Mouse (Mus musculus): ENCODE measurements at regions not wholly inside any gene's neighbourhood (a gene's known extent, or its start where the extent isn't known, plus 50 kb on each side); places are given as distances from the start of the nearest gene placed in this dataset.

DNA sequence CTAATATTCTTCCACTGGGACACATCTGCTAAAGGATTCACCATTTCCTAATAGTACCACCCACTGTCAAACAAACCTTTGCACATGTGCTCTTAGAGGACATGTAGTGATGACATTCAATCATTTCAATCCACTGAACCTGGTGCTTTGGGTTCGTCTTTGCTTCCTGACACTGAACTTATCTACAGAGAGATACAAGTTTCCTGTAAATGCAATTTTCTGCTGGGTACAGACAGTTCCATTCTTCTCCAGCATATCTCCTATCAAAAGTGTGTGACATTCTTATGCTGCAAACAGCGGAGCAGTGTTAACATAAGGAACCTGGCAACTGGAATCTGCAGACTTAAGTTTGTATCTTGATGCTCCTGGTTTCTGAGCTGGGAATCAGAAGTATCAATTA is 805.8 kb downstream of the Diaph3 start:
- no peak overlapping the region for H3K4me2 ChIP-seq (ENCODE audit: low read depth, low read length)
- no peaks in the 10 kb centered on the region for H3K9me3 ChIP-seq (ENCODE audit: low read length)
- H3K27me3 ChIP-seq (ENCODE audit: insufficient read depth, low read length), result no peaks in the 10 kb centered on the region
- ATAC-seq (no peak), DNase-seq (no peak)
- no peaks in the 10 kb centered on the region for H3K4me1 ChIP-seq (ENCODE audit: insufficient read depth)
- H3K27ac ChIP-seq (ENCODE audit: low read depth), result no peak overlapping the region
- 51% methylated on average over 2 of the region's 2 CpGs for WGBS (ENCODE audit: insufficient replicate concordance)
- no peak overlapping the region for H3K9ac ChIP-seq (replicated peaks)
- peak; percentile 70 for TF ChIP-seq EP300 (IDR thresholded peaks at IDR 0.05; ENCODE audit: low read depth)
- no peak for TF ChIP-seq CTCF (IDR thresholded peaks at IDR 0.05; ENCODE audit: low read depth)
- H3K4me3 ChIP-seq (ENCODE audit: low read depth, low read length), result no peak overlapping the region
- no peaks in the 10 kb centered on the region for H3K36me3 ChIP-seq (replicated peaks; ENCODE audit: insufficient read depth, low read length)

DNA sequence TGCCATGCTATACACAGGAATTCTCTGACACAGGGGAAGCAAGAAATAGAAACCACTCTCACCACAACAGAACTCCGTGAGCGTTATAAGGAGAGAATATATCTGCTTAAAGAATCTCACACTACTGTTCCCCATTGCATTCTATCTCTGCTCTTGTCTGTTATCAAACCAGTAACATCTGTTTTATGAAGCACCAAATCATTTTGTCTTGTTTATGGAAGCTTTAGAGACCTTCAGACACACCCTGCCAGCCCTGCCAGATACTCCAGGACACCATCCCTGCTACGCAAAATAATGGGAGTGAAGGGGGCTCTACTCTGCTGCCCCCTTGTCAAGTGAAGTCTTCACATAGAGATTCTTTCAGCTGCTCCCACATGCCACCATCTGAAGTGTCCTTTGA is 811.9 kb downstream of the Diaph3 start:
- WGBS (ENCODE audit: insufficient replicate concordance), result 59% methylated on average over 3 of the region's 3 CpGs
- Histone ChIP-seq H3K27ac (ENCODE audit: low read depth) (no peak overlapping the region), H3K4me3 (ENCODE audit: low read depth, low read length) (no peak overlapping the region), H3K4me2 (ENCODE audit: low read depth, low read length) (no peak overlapping the region), H3K36me3 (replicated peaks; ENCODE audit: insufficient read depth, low read length) (no peaks in the 10 kb centered on the region), H3K9me3 (ENCODE audit: low read length) (no peaks in the 10 kb centered on the region), H3K9ac (replicated peaks) (no peak overlapping the region), H3K27me3 (ENCODE audit: insufficient read depth, low read length) (no peaks in the 10 kb centered on the region), H3K4me1 (ENCODE audit: insufficient read depth) (no peaks in the 10 kb centered on the region)
- ATAC-seq (no peak), DNase-seq (no peak)
- TF ChIP-seq CTCF (IDR thresholded peaks at IDR 0.05; ENCODE audit: low read depth) (no peak), EP300 (IDR thresholded peaks at IDR 0.05; ENCODE audit: low read depth) (no peak)

DNA sequence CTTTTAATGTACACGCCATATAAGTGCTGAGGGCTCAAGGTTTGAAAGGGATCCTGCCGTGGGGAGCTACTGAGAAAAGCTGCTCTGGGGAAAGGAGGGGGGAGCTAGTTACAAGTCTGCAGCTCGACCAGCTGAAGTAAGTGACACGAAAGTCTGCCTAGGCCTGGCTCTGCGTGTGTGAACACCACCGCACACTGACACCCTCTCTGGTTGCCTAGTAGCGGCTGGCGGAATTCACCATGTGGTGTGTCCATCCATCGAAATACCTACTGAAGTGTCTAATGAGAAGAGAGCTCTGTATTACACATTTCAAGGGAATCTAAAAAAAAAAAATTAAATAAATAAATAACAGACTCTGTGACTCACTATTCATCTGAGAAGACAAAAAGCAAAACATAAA is 813.4 kb downstream of the Diaph3 start:
- DNase-seq (no peak), ATAC-seq (no peak)
- Histone ChIP-seq H3K9me3 (ENCODE audit: low read length) (no peaks in the 10 kb centered on the region), H3K27me3 (ENCODE audit: insufficient read depth, low read length) (no peaks in the 10 kb centered on the region), H3K9ac (replicated peaks) (no peak overlapping the region), H3K27ac (ENCODE audit: low read depth) (no peak overlapping the region), H3K36me3 (replicated peaks; ENCODE audit: insufficient read depth, low read length) (no peaks in the 10 kb centered on the region), H3K4me2 (ENCODE audit: low read depth, low read length) (no peak overlapping the region), H3K4me3 (ENCODE audit: low read depth, low read length) (no peak overlapping the region), H3K4me1 (ENCODE audit: insufficient read depth) (no peaks in the 10 kb centered on the region)
- TF ChIP-seq EP300 (IDR thresholded peaks at IDR 0.05; ENCODE audit: low read depth), result no peak
- TF ChIP-seq CTCF (IDR thresholded peaks at IDR 0.05; ENCODE audit: low read depth), result no peak
- 78% methylated on average over 9 of the region's 9 CpGs for WGBS (ENCODE audit: insufficient replicate concordance)

DNA sequence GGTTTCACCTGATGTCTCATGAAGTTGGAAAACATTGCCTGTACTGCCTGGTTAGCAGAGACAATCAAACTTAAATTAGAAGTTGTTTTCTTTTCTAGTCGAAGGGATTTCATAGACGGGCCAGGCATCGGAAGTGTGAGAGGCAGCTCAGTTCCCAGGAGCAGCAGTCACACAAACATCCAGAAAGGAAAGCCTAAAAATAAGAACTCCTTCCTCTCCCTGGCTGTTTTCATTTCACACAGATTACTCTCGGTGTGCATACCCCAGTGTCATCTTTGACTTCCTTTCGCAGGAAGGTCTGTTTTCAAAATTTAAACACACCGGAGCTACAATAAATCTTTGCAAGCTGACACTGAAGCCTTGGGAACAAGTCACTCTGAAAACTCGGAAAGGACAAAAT is 818.7 kb downstream of the Diaph3 start:
- Histone ChIP-seq H3K36me3 (replicated peaks; ENCODE audit: insufficient read depth, low read length) (no peaks in the 10 kb centered on the region), H3K9me3 (ENCODE audit: low read length) (no peaks in the 10 kb centered on the region), H3K4me1 (ENCODE audit: insufficient read depth) (no peaks in the 10 kb centered on the region), H3K4me2 (ENCODE audit: low read depth, low read length) (no peak overlapping the region), H3K27ac (ENCODE audit: low read depth) (no peak overlapping the region), H3K27me3 (ENCODE audit: insufficient read depth, low read length) (no peaks in the 10 kb centered on the region), H3K9ac (replicated peaks) (no peak overlapping the region), H3K4me3 (ENCODE audit: low read depth, low read length) (no peak overlapping the region)
- DNase-seq, result no peak
- ATAC-seq, result no peak
- TF ChIP-seq CTCF (IDR thresholded peaks at IDR 0.05; ENCODE audit: low read depth), result no peak
- TF ChIP-seq EP300 (IDR thresholded peaks at IDR 0.05; ENCODE audit: low read depth), result no peak
- WGBS (ENCODE audit: insufficient replicate concordance), result 33% methylated on average over 7 of the region's 7 CpGs

DNA sequence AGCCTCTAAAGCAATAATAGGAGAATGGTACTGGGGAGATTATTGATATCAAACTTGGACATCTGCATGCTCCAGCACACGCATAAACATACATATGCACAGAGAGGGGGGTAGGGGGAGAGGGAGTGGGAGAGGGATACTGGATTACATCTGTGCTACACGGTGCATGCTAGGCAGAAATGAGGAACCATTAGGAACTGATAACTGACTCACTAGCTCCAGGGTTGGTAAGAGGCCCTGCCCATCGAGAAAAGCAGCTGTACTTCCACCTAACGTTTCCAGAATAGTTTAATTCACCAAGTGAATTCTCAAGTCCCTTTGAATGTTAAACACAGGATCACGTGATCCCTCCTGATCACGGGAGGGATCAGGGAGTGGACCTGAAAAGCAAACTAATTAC is 825.1 kb downstream of the Diaph3 start:
- DNase-seq, result no peak
- no peaks in the 10 kb centered on the region for H3K9me3 ChIP-seq (ENCODE audit: low read length)
- no peak overlapping the region for H3K27ac ChIP-seq (ENCODE audit: low read depth)
- H3K9ac ChIP-seq (replicated peaks), result no peak overlapping the region
- H3K27me3 ChIP-seq (ENCODE audit: insufficient read depth, low read length), result no peaks in the 10 kb centered on the region
- WGBS (ENCODE audit: insufficient replicate concordance), result 55% methylated on average over 6 of the region's 6 CpGs
- no peaks in the 10 kb centered on the region for H3K36me3 ChIP-seq (replicated peaks; ENCODE audit: insufficient read depth, low read length)
- no peak for ATAC-seq
- H3K4me2 ChIP-seq (ENCODE audit: low read depth, low read length), result no peak overlapping the region
- no peak overlapping the region for H3K4me3 ChIP-seq (ENCODE audit: low read depth, low read length)
- no peaks in the 10 kb centered on the region for H3K4me1 ChIP-seq (ENCODE audit: insufficient read depth)
- TF ChIP-seq EP300 (IDR thresholded peaks at IDR 0.05; ENCODE audit: low read depth), result no peak
- no peak for TF ChIP-seq CTCF (IDR thresholded peaks at IDR 0.05; ENCODE audit: low read depth)

DNA sequence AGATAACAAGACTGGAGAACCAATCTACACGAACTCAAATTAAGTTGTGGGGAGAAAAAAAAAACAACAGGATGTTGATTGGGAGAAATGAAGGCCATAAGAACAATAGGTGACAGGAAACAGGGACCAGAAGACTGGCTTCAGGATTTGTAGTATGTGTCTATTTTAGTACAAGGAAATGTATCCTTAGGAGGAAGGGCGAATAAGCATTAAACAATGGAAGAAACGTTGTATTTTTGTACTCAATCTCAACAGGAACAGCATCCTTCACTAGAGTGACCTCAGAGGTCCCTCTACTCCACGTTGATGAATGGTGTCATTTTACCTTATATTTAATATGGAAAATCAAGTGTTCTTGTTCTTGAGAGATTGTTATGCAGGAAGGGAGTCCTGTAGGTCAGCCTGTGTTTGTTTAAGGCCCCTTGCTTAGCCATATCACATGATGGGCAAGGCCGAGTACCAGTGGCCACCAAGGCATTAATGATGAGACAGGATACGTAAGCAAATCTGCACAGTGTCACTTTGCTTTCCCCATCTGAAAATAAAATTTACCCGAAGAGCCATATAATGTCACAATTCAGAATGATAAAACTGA is 832.0 kb downstream of the Diaph3 start:
- no peak for DNase-seq

DNA sequence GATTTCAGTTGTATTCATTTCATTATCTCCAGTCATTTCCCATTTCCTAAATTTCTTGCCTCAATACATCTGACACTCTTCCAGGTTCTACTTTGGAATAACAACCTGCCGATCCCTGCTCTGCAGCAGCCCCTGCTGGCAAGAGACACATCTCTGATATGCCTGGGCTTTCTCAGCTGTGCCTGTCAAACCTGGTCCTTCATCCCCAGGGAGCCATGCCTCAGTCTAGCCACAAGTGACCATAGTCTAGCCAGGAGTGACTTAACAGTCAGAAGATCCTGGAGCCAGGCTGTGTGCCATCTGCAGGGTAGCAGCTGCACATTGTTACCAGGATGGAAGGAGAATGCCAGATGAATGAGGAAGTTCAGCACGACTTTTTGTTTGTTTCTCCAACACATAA is 833.2 kb downstream of the Diaph3 start:
- H3K36me3 ChIP-seq (replicated peaks; ENCODE audit: insufficient read depth, low read length), result no peaks in the 10 kb centered on the region
- no peaks in the 10 kb centered on the region for H3K27me3 ChIP-seq (ENCODE audit: insufficient read depth, low read length)
- 17% methylated on average over 2 of the region's 2 CpGs for WGBS (ENCODE audit: insufficient replicate concordance)
- H3K9ac ChIP-seq (replicated peaks), result no peak overlapping the region
- H3K4me3 ChIP-seq (ENCODE audit: low read depth, low read length), result no peak overlapping the region
- no peaks in the 10 kb centered on the region for H3K4me1 ChIP-seq (ENCODE audit: insufficient read depth)
- no peak for ATAC-seq
- H3K4me2 ChIP-seq (ENCODE audit: low read depth, low read length), result no peak overlapping the region
- peak; percentile 19 for DNase-seq
- H3K9me3 ChIP-seq (ENCODE audit: low read length), result no peaks in the 10 kb centered on the region
- no peak overlapping the region for H3K27ac ChIP-seq (ENCODE audit: low read depth)
- TF ChIP-seq EP300 (IDR thresholded peaks at IDR 0.05; ENCODE audit: low read depth) (no peak), CTCF (IDR thresholded peaks at IDR 0.05; ENCODE audit: low read depth) (peak; percentile 59)

More for the DNA sequence above, 832.0 kb downstream of the Diaph3 start:
- peak; percentile 27; the same call in 1 of the 2 replicates for ATAC-seq
- Histone ChIP-seq H3K4me2 (ENCODE audit: low read depth, low read length) (no peak overlapping the region), H3K27ac (ENCODE audit: low read depth) (no peak overlapping the region), H3K4me3 (ENCODE audit: low read depth, low read length) (no peak overlapping the region), H3K36me3 (replicated peaks; ENCODE audit: insufficient read depth, low read length) (no peaks in the 10 kb centered on the region), H3K27me3 (ENCODE audit: insufficient read depth, low read length) (no peaks in the 10 kb centered on the region), H3K9me3 (ENCODE audit: low read length) (no peaks in the 10 kb centered on the region), H3K9ac (replicated peaks) (no peak overlapping the region), H3K4me1 (ENCODE audit: insufficient read depth) (no peaks in the 10 kb centered on the region)
- WGBS (ENCODE audit: insufficient replicate concordance), result 46% methylated on average over 7 of the region's 7 CpGs
- peak; percentile 79 for TF ChIP-seq EP300 (IDR thresholded peaks at IDR 0.05; ENCODE audit: low read depth)
- TF ChIP-seq CTCF (IDR thresholded peaks at IDR 0.05; ENCODE audit: low read depth), result no peak
